Mouse (Mus musculus): ENCODE data around the gene Spc25. TPM values are rescaled to one million over a fixed set of nuclear protein-coding genes. Genes with fewer than 3 reads are reported as not detected.

Gene Spc25
- polyA plus RNA-seq, 1 experiment, result 9.7 TPM

DNA sequence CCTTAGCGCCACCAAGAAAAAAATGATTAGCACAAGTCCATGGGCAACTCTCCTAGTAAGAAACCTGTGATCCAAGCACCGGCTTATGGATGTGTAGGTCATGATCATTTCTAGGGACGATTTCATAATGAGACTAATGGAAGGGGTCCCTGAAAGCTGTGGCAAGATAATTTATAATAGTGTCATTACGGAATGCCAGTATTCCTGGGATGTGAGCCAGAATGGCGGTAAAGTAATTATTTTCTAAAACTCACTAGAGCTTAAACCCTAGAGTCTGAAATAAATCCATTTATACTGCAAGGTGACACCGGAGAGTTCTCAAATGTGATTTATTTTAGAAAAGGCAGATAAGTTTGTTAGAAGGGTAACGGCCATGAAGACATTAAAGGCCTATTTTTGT lies 9.2 kb upstream of the Spc25 start:
- Histone ChIP-seq H3K4me3 (ENCODE audit: control insufficient read depth, insufficient read depth, low read length) (no peak overlapping the region), H3K4me1 (replicated peaks; ENCODE audit: control insufficient read depth, insufficient read depth, low read length) (no peaks in the 10 kb centered on the region), H3K27ac (ENCODE audit: control insufficient read depth, insufficient read depth, low read length) (no peak overlapping the region), H3K36me3 (ENCODE audit: control insufficient read depth, insufficient read depth, low read length) (no peaks in the 10 kb centered on the region), H3K27me3 (ENCODE audit: control insufficient read depth, insufficient read depth, low read length) (no peaks in the 10 kb centered on the region)
- DNase-seq, result no peak
- 90% methylated on average over 7 of the region's 7 CpGs for WGBS
- no peak for TF ChIP-seq CTCF (IDR thresholded peaks at IDR 0.05; ENCODE audit: borderline replicate concordance, control insufficient read depth, extremely low read depth, insufficient read depth, low read length, poor library complexity)
- TF ChIP-seq POLR2A (IDR thresholded peaks at IDR 0.05; ENCODE audit: control insufficient read depth, extremely low read depth, insufficient read depth, low read length, poor library complexity), result no peak

- Histone ChIP-seq H3K36me3 (ENCODE audit: control insufficient read depth, insufficient read depth, low read length) (no peaks in the 10 kb centered on the region), H3K27ac (ENCODE audit: control insufficient read depth, insufficient read depth, low read length) (no peak overlapping the region), H3K4me3 (ENCODE audit: control insufficient read depth, insufficient read depth, low read length) (no peak overlapping the region), H3K27me3 (ENCODE audit: control insufficient read depth, insufficient read depth, low read length) (no peaks in the 10 kb centered on the region), H3K4me1 (replicated peaks; ENCODE audit: control insufficient read depth, insufficient read depth, low read length) (no peaks in the 10 kb centered on the region)
- no peak for DNase-seq
- WGBS, result 85% methylated on average over 10 of the region's 10 CpGs
- TF ChIP-seq POLR2A (IDR thresholded peaks at IDR 0.05; ENCODE audit: control insufficient read depth, extremely low read depth, insufficient read depth, low read length, poor library complexity) (no peak), CTCF (IDR thresholded peaks at IDR 0.05; ENCODE audit: borderline replicate concordance, control insufficient read depth, extremely low read depth, insufficient read depth, low read length, poor library complexity) (no peak)
Observed at GRCm38 (mm10) chr2:69212652-69213051, 6.7 kb upstream of the Spc25 start.

DNA sequence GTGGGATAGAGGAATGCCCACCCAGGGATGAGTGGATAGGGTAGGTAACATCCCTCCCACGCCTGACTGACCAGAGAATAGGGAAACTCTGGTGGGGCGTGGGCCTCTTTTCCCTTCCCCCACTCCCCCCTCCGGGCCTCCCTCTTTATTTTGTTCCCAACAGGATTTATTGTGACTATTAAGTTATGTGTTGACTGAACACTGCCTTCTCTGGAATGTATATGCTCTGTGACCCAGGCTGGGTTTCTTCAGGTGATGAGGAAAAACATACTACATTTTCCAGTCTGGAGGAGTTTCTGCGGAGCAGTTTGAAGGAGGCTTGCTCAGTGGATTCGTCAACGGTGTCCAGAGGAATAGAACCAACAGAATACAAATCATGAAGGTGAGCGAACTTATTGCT lies 4.8 kb upstream of the Spc25 start, which contains the start of gene G6pc2:
Gene G6pc2 (plus strand): TSS at position 301 of the 400 bp plus-strand sequence.
- H3K4me1 ChIP-seq (replicated peaks; ENCODE audit: control insufficient read depth, insufficient read depth, low read length), result no peaks in the 10 kb centered on the region
- no peaks in the 10 kb centered on the region for H3K27me3 ChIP-seq (ENCODE audit: control insufficient read depth, insufficient read depth, low read length)
- 92% methylated on average over 7 of the region's 7 CpGs for WGBS
- no peak within 1 kb of the TSS for H3K27ac ChIP-seq (ENCODE audit: control insufficient read depth, insufficient read depth, low read length)
- H3K4me3 ChIP-seq (ENCODE audit: control insufficient read depth, insufficient read depth, low read length), result no peak within 1 kb of the TSS
- no peak for DNase-seq
- H3K36me3 ChIP-seq (ENCODE audit: control insufficient read depth, insufficient read depth, low read length), result no peaks in the 10 kb centered on the region
- TF ChIP-seq POLR2A (IDR thresholded peaks at IDR 0.05; ENCODE audit: control insufficient read depth, extremely low read depth, insufficient read depth, low read length, poor library complexity), result no peak
- TF ChIP-seq CTCF (IDR thresholded peaks at IDR 0.05; ENCODE audit: borderline replicate concordance, control insufficient read depth, extremely low read depth, insufficient read depth, low read length, poor library complexity), result no peak

DNA sequence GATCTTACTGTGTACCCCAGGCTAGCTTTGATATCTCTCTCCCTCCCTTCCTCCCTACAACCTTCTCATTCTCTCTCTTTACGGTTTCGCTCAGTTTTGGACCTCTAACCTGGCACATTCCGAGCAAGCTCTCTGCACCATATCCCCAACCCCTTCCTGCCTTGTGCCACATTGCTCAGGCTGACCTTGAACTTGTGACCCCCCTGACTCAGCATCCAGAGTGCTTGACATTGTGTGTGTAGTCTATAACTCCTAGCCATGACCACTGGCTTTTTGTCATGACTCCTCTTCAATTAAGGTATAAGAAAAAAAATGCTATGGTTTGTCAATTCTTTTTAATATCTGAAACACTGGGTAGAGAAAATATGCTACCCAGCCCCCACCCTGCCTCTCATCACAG lies 3.7 kb upstream of the Spc25 start:
- 93% methylated on average over 3 of the region's 3 CpGs for WGBS
- DNase-seq, result no peak
- no peaks in the 10 kb centered on the region for H3K36me3 ChIP-seq (ENCODE audit: control insufficient read depth, insufficient read depth, low read length)
- TF ChIP-seq CTCF (IDR thresholded peaks at IDR 0.05; ENCODE audit: borderline replicate concordance, control insufficient read depth, extremely low read depth, insufficient read depth, low read length, poor library complexity), result no peak
- TF ChIP-seq POLR2A (IDR thresholded peaks at IDR 0.05; ENCODE audit: control insufficient read depth, extremely low read depth, insufficient read depth, low read length, poor library complexity), result no peak
- no peaks in the 10 kb centered on the region for H3K27me3 ChIP-seq (ENCODE audit: control insufficient read depth, insufficient read depth, low read length)
- H3K27ac ChIP-seq (ENCODE audit: control insufficient read depth, insufficient read depth, low read length), result no peak overlapping the region
- peaks cover 3% of the 10 kb centered on the region; the same call in 1 of the 2 replicates for H3K4me1 ChIP-seq (replicated peaks; ENCODE audit: control insufficient read depth, insufficient read depth, low read length)
- H3K4me3 ChIP-seq (ENCODE audit: control insufficient read depth, insufficient read depth, low read length), result no peak overlapping the region

DNA sequence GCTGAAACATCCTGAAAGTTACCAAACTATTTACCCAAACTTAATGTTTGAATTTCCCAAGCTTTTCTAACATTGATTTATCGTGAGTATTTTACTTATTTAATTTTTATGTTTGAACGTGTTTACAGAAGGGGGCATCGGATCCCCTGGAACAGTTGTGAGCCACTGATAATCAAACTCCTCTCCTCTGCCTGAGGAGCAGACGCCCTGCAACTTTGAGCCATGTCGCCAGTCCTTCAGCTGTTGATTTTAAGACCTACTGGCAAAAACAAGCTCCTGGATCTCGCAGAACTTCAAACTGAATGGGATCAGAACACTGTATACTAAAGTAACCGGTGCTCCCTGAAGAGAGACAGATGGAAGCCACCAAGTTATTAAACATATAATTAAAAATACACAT lies 529 bp upstream of the Spc25 start:
- peaks cover 3% of the 10 kb centered on the region for H3K36me3 ChIP-seq (ENCODE audit: control insufficient read depth, insufficient read depth, low read length)
- no peak overlapping the region for H3K27ac ChIP-seq (ENCODE audit: control insufficient read depth, insufficient read depth, low read length)
- H3K27me3 ChIP-seq (ENCODE audit: control insufficient read depth, insufficient read depth, low read length), result no peaks in the 10 kb centered on the region
- no peak overlapping the region for H3K4me3 ChIP-seq (ENCODE audit: control insufficient read depth, insufficient read depth, low read length)
- DNase-seq, result peak; percentile 4
- H3K4me1 ChIP-seq (replicated peaks; ENCODE audit: control insufficient read depth, insufficient read depth, low read length), result peaks cover 3% of the 10 kb centered on the region; the same call in 1 of the 2 replicates
- 34% methylated on average over 7 of the region's 7 CpGs for WGBS
- TF ChIP-seq POLR2A (IDR thresholded peaks at IDR 0.05; ENCODE audit: control insufficient read depth, extremely low read depth, insufficient read depth, low read length, poor library complexity) (no peak), CTCF (IDR thresholded peaks at IDR 0.05; ENCODE audit: borderline replicate concordance, control insufficient read depth, extremely low read depth, insufficient read depth, low read length, poor library complexity) (no peak)

GRCm38 (mm10) chr2:69205185-69205584 lies 809 bp downstream of the Spc25 start:
- WGBS, result 30% methylated on average over 6 of the region's 6 CpGs
- Histone ChIP-seq H3K27ac (ENCODE audit: control insufficient read depth, insufficient read depth, low read length) (no peak overlapping the region), H3K36me3 (ENCODE audit: control insufficient read depth, insufficient read depth, low read length) (peaks cover 11% of the 10 kb centered on the region), H3K4me3 (ENCODE audit: control insufficient read depth, insufficient read depth, low read length) (peak overlapping the region; percentile 91), H3K27me3 (ENCODE audit: control insufficient read depth, insufficient read depth, low read length) (no peaks in the 10 kb centered on the region), H3K4me1 (replicated peaks; ENCODE audit: control insufficient read depth, insufficient read depth, low read length) (peaks cover 3% of the 10 kb centered on the region; the same call in 1 of the 2 replicates)
- no peak for DNase-seq
- TF ChIP-seq CTCF (IDR thresholded peaks at IDR 0.05; ENCODE audit: borderline replicate concordance, control insufficient read depth, extremely low read depth, insufficient read depth, low read length, poor library complexity) (no peak), POLR2A (IDR thresholded peaks at IDR 0.05; ENCODE audit: control insufficient read depth, extremely low read depth, insufficient read depth, low read length, poor library complexity) (no peak)

DNA sequence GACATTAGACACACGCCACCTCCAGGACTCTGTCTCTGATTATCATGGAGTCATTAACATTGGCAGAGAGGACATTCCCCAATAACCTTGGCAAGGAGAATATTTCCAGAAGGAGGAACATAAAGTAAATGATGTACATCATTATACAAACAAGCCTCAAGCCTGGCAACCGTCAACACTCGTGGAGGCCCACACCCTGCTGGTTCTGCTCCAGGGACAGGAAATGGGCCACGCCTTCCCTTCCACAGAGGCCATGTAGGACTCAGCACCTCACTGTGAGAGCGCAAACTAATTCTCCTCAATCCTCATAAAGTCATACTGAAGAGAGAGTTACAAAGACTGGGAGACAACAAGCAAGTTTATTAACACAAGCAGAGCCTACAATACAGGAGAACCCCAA lies 12.4 kb downstream of the Spc25 start:
- no peak for DNase-seq
- Histone ChIP-seq H3K27ac (ENCODE audit: control insufficient read depth, insufficient read depth, low read length) (no peak overlapping the region), H3K27me3 (ENCODE audit: control insufficient read depth, insufficient read depth, low read length) (no peaks in the 10 kb centered on the region), H3K4me1 (replicated peaks; ENCODE audit: control insufficient read depth, insufficient read depth, low read length) (no peaks in the 10 kb centered on the region), H3K4me3 (ENCODE audit: control insufficient read depth, insufficient read depth, low read length) (no peak overlapping the region), H3K36me3 (ENCODE audit: control insufficient read depth, insufficient read depth, low read length) (peaks cover 43% of the 10 kb centered on the region)
- 95% methylated on average over 5 of the region's 5 CpGs for WGBS
- TF ChIP-seq POLR2A (IDR thresholded peaks at IDR 0.05; ENCODE audit: control insufficient read depth, extremely low read depth, insufficient read depth, low read length, poor library complexity), result no peak
- no peak for TF ChIP-seq CTCF (IDR thresholded peaks at IDR 0.05; ENCODE audit: borderline replicate concordance, control insufficient read depth, extremely low read depth, insufficient read depth, low read length, poor library complexity)
